Mouse (Mus musculus) erythroblast, embryonic 14.5 days (primary cell): ENCODE data around the gene Tshz2.

ENCODE experiments used
- GATA1 ChIP-seq: IDR thresholded peaks from 2 replicates; pipeline ENCODE4 v1.6.1; 2012; ENCODE audit warnings: low read length, inconsistent platforms, mixed read lengths
- TAL1 ChIP-seq: IDR thresholded peaks from 3 replicates; pipeline ENCODE4 v1.6.1; 2012; ENCODE audit warnings: low read length, inconsistent platforms, mixed read lengths

DNA sequence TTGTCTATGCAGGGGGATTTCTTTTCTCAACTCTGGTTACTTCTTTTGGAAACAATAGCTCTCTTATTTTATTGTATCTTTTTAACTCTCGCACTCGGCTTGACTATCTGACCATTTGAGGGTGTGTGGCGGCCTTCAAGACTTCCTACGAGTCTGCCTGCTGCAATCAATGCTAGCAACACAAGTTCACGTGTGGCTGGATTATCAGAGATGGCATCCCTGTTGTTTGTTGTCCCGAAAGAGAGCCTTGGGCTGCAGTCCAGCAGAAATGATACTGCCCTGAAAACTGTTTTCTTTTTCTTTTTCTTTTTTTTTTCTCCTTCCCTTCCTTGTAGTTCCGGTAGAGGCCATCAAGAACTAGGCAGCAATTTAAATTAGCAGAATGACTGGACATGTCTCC, 2.6 kb downstream of the Tshz2 start:
- TF ChIP-seq GATA1: no peak
- no peak for TF ChIP-seq TAL1
